Mouse (Mus musculus): ENCODE data around the gene Ints6l. TPM values are rescaled to one million over a fixed set of nuclear protein-coding genes. Genes with fewer than 3 reads are reported as not detected.
"Not testable (repeated sequence)": the region's sequence is repeated elsewhere in the genome, so short reads cannot be mapped to it uniquely, and the experiment has no call there.

The Ints6l gene
- total RNA-seq (2021) = 10 to 100 TPM; 30.3 to 35.6 TPM

- peak; percentile 75 to 78 for DNase-seq
Measured at GRCm38 (mm10) chrX:56454671-56455371, at the start of gene Ints6l. TSS of gene Ints6l (plus strand) at chrX:56454857.

- DNase-seq = no peak
Measured at GRCm38 (mm10) chrX:56405482-56405881, 49.2 kb upstream of the Ints6l start.

DNA sequence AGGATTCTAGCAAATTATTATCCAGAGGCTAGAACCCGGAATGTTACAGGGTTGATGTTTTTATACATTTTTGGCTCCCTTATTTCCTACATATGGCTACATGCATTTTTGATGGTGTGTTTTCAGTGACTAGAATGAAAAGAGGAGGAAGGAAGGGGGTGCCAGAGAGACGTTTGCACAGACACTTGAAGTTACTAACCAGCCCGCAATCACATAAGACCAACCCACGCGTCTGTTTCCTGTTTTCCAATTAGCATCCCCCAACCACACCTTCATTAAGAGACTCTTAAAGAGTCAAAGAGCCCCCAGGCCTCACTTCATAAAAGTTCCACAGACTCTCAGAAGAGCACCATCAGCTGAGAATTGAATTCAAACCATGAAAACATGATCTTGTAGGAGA is 48.5 kb upstream of the Ints6l start:
- no peak for DNase-seq

- no peak for DNase-seq
Measured at GRCm38 (mm10) chrX:56416277-56416676, 38.4 kb upstream of the Ints6l start.

GRCm38 (mm10) chrX:56417541-56417940 is 37.1 kb upstream of the Ints6l start:
- DNase-seq = no peak

DNA sequence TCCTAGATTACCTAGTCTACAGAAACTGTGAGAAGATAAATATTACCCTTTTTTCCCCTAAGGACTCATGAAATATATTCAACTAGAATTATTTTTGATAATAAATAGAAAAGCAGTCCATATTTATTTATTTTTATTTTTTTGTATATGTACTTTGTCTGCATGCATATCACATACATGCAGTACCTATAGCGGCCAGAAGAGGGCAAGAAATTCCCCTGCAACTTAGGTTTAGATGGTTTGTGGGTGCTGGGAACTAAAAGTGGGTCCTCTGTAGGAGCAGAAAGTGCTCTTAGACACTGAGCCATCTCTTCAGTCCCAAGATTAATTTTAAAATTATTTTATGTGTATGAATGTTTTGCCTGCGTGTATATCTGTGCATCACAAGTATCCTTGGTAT is 24.1 kb upstream of the Ints6l start:
- DNase-seq = no peak

GRCm38 (mm10) chrX:56435758-56436283 is 18.8 kb upstream of the Ints6l start:
- no peak for DNase-seq

DNA sequence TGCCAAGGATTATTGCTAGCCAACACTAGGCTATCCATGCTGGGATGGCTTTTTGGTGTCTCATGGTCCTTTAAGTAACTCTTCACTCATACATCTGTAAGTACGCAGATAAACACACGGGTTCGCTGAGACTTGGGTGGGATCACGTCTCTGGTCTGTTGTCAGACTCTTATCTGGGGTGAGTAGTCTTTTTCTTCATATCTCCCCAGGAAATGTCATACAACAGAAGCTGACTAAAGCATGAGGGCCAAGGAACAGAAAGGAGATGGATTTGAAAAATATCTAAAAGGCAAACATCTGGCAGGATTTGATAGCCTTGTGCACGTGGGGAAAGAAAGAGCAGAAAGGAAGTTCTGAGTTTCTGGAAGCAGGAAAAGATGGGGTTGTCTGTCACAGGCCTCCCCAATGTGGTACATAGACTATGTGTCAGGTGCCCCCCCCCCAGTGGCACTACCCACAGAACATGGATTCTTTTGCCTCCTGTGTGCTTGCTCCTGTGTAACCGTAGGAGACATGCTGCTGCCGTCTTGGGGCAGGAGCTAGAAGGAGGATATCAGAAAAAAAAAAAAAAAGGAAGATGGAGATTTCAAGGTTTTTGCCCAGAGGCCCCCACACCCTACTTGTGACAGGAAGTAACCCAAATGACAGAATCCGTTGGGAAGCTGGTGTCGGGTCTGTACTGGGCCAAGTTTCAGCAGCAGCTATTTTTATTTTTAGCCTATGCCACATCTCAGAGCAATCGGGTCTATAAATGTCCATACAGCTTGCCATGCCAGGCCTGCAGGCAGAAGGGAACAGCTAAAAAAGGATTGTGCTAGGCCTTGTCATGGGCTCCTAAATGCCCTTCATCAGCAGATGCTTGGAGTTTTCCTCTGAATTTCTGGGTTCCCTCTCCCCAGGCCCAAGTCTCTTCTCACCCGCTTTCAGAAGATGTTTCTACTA is 7.9 kb upstream of the Ints6l start:
- no peak for DNase-seq

- no peak for DNase-seq
Measured at GRCm38 (mm10) chrX:56447524-56448015, 7.1 kb upstream of the Ints6l start, which contains the start of gene Gm2174. TSS of gene Gm2174 (plus strand) at chrX:56447965.

GRCm38 (mm10) chrX:56455372-56456246 is 952 bp downstream of the Ints6l start:
- peak; percentile 87 for DNase-seq

GRCm38 (mm10) chrX:56456379-56456778 is 1.7 kb downstream of the Ints6l start:
- DNase-seq = no peak

- no peak for DNase-seq
Measured at GRCm38 (mm10) chrX:56462020-56462933, 7.6 kb downstream of the Ints6l start.

DNA sequence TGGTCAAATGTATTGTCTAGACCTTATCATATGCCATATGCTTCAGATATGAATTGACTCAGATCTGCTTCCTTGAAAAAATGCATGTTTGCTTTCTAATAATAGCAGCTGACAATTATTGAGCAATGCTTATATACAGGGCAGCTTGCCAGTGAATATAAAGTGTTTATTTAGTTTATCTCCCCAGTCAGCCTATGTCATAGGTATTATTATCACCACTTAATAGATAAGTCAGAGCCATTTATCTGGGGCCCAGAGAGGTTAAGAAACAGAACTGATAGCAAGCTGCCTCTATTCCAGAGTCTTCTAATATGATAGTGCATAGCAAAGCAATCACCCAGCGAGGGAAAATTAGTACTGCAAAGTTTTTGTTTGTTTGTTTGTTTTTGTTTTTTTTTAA is 10.2 kb downstream of the Ints6l start:
- no peak for DNase-seq

DNA sequence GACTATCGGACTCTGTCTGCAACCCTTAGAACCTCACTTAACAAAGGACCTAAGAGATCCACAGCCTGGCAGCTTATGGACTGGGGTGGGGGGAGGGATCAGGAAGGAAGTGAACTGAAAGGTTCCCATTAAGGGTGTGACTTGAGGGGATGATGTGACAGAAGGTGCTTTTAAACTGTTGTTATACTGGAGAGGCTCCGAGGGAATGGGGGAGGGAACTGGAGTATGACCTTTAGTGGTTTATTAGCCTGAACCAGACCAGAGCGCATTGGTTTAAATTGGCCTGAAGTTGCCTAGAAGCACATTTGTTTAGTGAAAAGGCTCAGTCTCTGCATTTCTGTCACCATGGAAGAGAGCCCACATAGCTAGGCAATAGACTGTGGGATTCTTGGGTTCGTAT is 13.0 kb downstream of the Ints6l start:
- DNase-seq = no peak

DNA sequence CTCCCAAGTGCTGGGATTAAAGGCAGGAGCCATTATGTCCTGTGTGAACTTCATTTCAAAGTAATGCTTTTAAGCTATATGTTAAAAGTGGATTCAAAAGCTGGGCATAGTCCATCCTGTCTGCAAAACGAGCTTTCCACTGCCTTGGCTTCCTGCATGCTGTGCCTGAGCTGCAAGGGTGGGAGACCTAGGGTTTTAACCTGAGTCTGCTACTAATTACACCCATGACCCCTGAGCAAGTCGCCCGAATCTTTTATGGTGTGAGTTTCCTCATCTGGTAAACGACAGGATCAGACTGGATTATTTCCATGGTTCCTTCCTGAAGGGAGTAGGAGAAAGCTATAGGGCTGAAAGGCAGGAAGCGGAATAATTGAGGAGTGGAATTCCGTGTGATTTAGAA is 13.8 kb downstream of the Ints6l start:
- DNase-seq = no peak

- DNase-seq = no peak
Measured at GRCm38 (mm10) chrX:56474035-56474434, 19.4 kb downstream of the Ints6l start.

DNA sequence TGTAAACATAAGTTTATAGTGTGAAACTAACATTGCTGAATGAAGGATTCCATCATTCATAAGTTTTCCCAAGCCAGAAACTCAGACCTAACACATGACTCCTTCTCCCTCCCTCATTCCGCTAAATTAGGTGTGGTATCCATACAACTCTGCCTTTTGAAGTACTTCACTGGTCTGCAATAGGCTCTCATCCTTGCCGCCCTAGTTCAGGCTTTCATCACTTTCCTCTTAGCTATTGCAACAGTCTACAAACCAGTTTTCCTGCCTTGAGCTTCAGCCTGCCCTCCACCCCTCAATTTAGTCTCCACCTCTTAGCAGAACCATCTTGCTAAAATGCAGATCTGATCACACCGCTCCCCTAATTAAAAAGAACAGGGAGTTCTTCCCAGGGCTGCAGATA is 22.9 kb downstream of the Ints6l start:
- DNase-seq = no peak

DNA sequence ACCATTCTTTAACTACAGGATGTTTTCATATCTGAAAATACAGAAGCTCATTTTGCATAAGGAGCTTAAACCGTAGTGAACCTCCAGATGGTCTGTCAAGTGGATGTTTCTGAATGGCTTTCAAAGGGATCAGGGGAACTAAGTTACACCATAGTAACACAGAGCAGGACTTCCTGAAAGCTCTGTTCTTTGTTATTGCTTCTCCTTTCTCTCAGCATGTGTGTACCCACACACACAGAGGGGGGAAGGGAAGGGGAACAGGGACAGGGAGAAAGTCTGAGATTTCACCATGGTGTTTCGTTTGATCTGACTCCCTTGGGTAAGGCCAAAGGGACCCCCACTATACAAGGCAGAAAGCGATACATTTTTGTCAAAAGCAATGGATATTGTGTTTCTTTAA is 27.2 kb downstream of the Ints6l start:
- no peak for DNase-seq

GRCm38 (mm10) chrX:56489758-56490157 is 35.1 kb downstream of the Ints6l start:
- peak; percentile 32 to 53 for DNase-seq

DNA sequence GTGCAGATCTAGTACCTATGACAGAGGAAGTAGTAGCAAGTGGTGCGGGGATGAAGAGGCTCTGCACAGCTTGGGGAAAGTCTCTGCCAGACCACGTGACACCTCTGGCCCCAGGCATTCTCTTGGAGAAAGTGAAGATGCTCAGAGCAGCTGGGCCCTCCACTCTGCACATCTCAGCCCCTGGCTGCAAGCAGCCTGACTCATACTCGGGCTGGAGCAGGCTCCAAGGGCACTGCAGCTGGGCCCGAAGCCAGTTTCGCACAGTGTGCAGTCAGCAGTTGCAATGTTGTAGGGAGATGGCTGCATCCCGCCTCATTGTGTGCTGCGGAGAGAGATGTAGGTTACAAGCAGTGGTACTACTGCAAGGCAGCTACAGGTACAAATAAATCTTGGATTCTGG is 42.6 kb downstream of the Ints6l start:
- peak in 1 of 2 experiments; percentile 4 for DNase-seq

DNA sequence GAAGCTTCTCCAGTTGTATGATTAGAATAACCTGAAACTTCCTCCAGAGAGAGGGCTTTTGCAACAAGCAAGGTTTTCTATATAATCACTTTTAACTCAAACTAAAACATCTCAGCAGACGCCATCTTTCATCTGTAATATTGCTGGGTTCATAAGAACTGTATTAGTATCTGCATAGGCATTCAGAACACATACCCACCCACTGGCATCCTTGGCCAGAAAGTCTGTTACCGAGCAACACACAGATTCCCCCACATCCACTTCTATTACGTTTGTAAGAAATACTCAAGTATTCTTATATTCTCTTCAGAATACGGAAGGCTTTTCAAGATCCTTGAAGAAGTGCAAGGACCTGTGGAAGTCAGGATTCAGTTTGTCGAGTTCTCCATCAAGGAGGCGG is 69.8 kb downstream of the Ints6l start, which contains the start of gene Gm10477:
Gene Gm10477 (plus strand): TSS at position 301 of the 400 bp plus-strand sequence.
- DNase-seq = not testable (repeated sequence)
